Mouse (Mus musculus): Measurements from ENCODE around the gene Plekha3.

DNA sequence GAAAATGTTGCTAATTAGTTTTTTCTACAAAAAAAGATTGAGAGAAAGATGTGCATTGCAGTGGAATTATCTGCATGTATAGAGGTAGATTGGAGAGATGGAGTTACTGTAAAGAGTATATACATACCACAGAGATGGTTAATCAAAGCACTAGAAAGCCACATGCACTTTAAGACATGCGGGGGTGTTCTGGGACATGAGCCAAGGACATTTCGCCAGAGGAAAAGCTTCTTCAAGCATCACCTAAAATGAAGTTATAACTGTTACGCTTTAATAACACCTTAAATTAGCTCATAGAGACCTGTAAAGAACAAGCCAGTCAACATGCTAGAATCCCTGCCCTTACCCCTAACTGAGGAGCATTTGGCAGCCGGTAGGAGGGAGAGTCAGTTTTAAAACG is 7.9 kb upstream of the Plekha3 start:
- TF ChIP-seq CTCF (IDR thresholded peaks at IDR 0.05; ENCODE audit: low read depth, low read length): no peak
- no peak for TF ChIP-seq GATA1 (IDR thresholded peaks at IDR 0.05; ENCODE audit: borderline replicate concordance, low read length)
- no peak for TF ChIP-seq TAL1 (conservative IDR thresholded peaks at IDR 0.05; ENCODE audit: low read depth, low read length)
- TF ChIP-seq POLR2AphosphoS5 (IDR thresholded peaks at IDR 0.05; ENCODE audit: insufficient replicate concordance, low read depth, low read length): no peak
- no peak for TF ChIP-seq GATA2 (IDR thresholded peaks at IDR 0.05; ENCODE audit: borderline replicate concordance, low read depth, low read length)
